Mouse (Mus musculus): Measurements from ENCODE around the gene Cdc42ep5. TPM values are rescaled to one million over a fixed set of nuclear protein-coding genes. Genes with fewer than 3 reads are reported as not detected.
"Not testable (repeated sequence)": the region's sequence is repeated elsewhere in the genome, so short reads cannot be mapped to it uniquely, and the experiment has no call there.

Gene Cdc42ep5
- polyA plus RNA-seq, 1 experiment from 2014 or later = 32.1 TPM

- H3K9ac ChIP-seq (ENCODE audit: low read depth, low read length) = peak overlapping the region; percentile 71
- H3K36me3 ChIP-seq (ENCODE audit: control insufficient read depth, insufficient read depth, low read length) = no peaks in the 10 kb centered on the region
- H3K4me3 ChIP-seq (ENCODE audit: low read depth, low read length) = peak overlapping the region; percentile 45
- no peaks in the 10 kb centered on the region for H3K9me3 ChIP-seq (replicated peaks; ENCODE audit: control insufficient read depth, low read length)
- no peaks in the 10 kb centered on the region for H3K27me3 ChIP-seq (ENCODE audit: control insufficient read depth, insufficient read depth, low read length)
- H3K27ac ChIP-seq (ENCODE audit: low read depth, low read length) = peak overlapping the region; percentile 64
- H3K4me1 ChIP-seq (ENCODE audit: control insufficient read depth, insufficient read depth, low read length) = peaks cover 6% of the 10 kb centered on the region; the same call in 1 of the 2 replicates
- under 1% methylated on average over 11 of the region's 11 CpGs for WGBS (ENCODE audit: insufficient replicate concordance)
- H3K4me2 ChIP-seq = peak overlapping the region; percentile 70
- peak; percentile 55 for ATAC-seq (replicated peaks; ENCODE audit: insufficient number of reproducible peaks, low FRiP score, low TSS enrichment)
Measured at GRCm38 (mm10) chr7:4163571-4164072, 1.0 kb downstream of the Cdc42ep5 start.

- ATAC-seq (replicated peaks; ENCODE audit: insufficient number of reproducible peaks, low FRiP score, low TSS enrichment); H3K4me2 ChIP-seq; H3K4me1 ChIP-seq (ENCODE audit: control insufficient read depth, insufficient read depth, low read length); H3K9ac ChIP-seq (ENCODE audit: low read depth, low read length); H3K27ac ChIP-seq (ENCODE audit: low read depth, low read length); H3K9me3 ChIP-seq (replicated peaks; ENCODE audit: control insufficient read depth, low read length); H3K36me3 ChIP-seq (ENCODE audit: control insufficient read depth, insufficient read depth, low read length); H3K27me3 ChIP-seq (ENCODE audit: control insufficient read depth, insufficient read depth, low read length); H3K4me3 ChIP-seq (ENCODE audit: low read depth, low read length): not testable (repeated sequence)
- 90% methylated on average over 4 of the region's 4 CpGs for whole genome bisulfite sequencing (ENCODE audit: insufficient replicate concordance)
Measured at GRCm38 (mm10) chr7:4161596-4161995, 3.1 kb downstream of the Cdc42ep5 start.

GRCm38 (mm10) chr7:4154976-4155375 is 9.7 kb downstream of the Cdc42ep5 start:
- Histone ChIP-seq H3K4me1 (ENCODE audit: control insufficient read depth, insufficient read depth, low read length) (peaks cover 8% of the 10 kb centered on the region; the same call in 1 of the 2 replicates), H3K27ac (ENCODE audit: low read depth, low read length) (no peak overlapping the region), H3K4me2 (no peak overlapping the region), H3K9me3 (replicated peaks; ENCODE audit: control insufficient read depth, low read length) (no peaks in the 10 kb centered on the region), H3K9ac (ENCODE audit: low read depth, low read length) (no peak overlapping the region), H3K4me3 (ENCODE audit: low read depth, low read length) (no peak overlapping the region), H3K36me3 (ENCODE audit: control insufficient read depth, insufficient read depth, low read length) (no peaks in the 10 kb centered on the region), H3K27me3 (ENCODE audit: control insufficient read depth, insufficient read depth, low read length) (peaks cover 11% of the 10 kb centered on the region; the same call in 1 of the 2 replicates)
- 43% methylated on average over 4 of the region's 4 CpGs for WGBS (ENCODE audit: insufficient replicate concordance)
- ATAC-seq (replicated peaks; ENCODE audit: insufficient number of reproducible peaks, low FRiP score, low TSS enrichment) = no peak

GRCm38 (mm10) chr7:4154356-4154755 is 10.3 kb downstream of the Cdc42ep5 start:
- WGBS (ENCODE audit: insufficient replicate concordance) = 76% methylated on average over 5 of the region's 5 CpGs
- ATAC-seq (replicated peaks; ENCODE audit: insufficient number of reproducible peaks, low FRiP score, low TSS enrichment) = no peak
- H3K9me3 ChIP-seq (replicated peaks; ENCODE audit: control insufficient read depth, low read length) = no peaks in the 10 kb centered on the region
- H3K27me3 ChIP-seq (ENCODE audit: control insufficient read depth, insufficient read depth, low read length) = peaks cover 11% of the 10 kb centered on the region; the same call in 1 of the 2 replicates
- H3K36me3 ChIP-seq (ENCODE audit: control insufficient read depth, insufficient read depth, low read length) = no peaks in the 10 kb centered on the region
- no peak overlapping the region for H3K4me3 ChIP-seq (ENCODE audit: low read depth, low read length)
- H3K4me2 ChIP-seq = no peak overlapping the region
- H3K27ac ChIP-seq (ENCODE audit: low read depth, low read length) = no peak overlapping the region
- H3K4me1 ChIP-seq (ENCODE audit: control insufficient read depth, insufficient read depth, low read length) = peaks cover 8% of the 10 kb centered on the region; the same call in 1 of the 2 replicates
- no peak overlapping the region for H3K9ac ChIP-seq (ENCODE audit: low read depth, low read length)

- H3K4me2 ChIP-seq = peak overlapping the region; percentile 80
- H3K4me3 ChIP-seq (ENCODE audit: low read depth, low read length) = peak overlapping the region; percentile 24; the same call in 1 of the 2 replicates
- no peaks in the 10 kb centered on the region for H3K9me3 ChIP-seq (replicated peaks; ENCODE audit: control insufficient read depth, low read length)
- peaks cover 14% of the 10 kb centered on the region; the same call in 1 of the 2 replicates for H3K4me1 ChIP-seq (ENCODE audit: control insufficient read depth, insufficient read depth, low read length)
- ATAC-seq (replicated peaks; ENCODE audit: insufficient number of reproducible peaks, low FRiP score, low TSS enrichment) = no peak
- no peak overlapping the region for H3K27ac ChIP-seq (ENCODE audit: low read depth, low read length)
- 21% methylated on average over 22 of the region's 22 CpGs for WGBS (ENCODE audit: insufficient replicate concordance)
- peaks cover 11% of the 10 kb centered on the region; the same call in 1 of the 2 replicates for H3K36me3 ChIP-seq (ENCODE audit: control insufficient read depth, insufficient read depth, low read length)
- peaks cover 11% of the 10 kb centered on the region; the same call in 1 of the 2 replicates for H3K27me3 ChIP-seq (ENCODE audit: control insufficient read depth, insufficient read depth, low read length)
- H3K9ac ChIP-seq (ENCODE audit: low read depth, low read length) = no peak overlapping the region
Measured at GRCm38 (mm10) chr7:4151241-4151640, 13.4 kb downstream of the Cdc42ep5 start.

- Histone ChIP-seq H3K36me3 (ENCODE audit: control insufficient read depth, insufficient read depth, low read length) (peaks cover 15% of the 10 kb centered on the region; the same call in 1 of the 2 replicates), H3K9ac (ENCODE audit: low read depth, low read length) (no peak overlapping the region)
Measured at GRCm38 (mm10) chr7:4150811-4151221, 13.8 kb downstream of the Cdc42ep5 start.

GRCm38 (mm10) chr7:4150059-4150541 is 14.6 kb downstream of the Cdc42ep5 start, which contains the start of gene Leng9:
Gene Leng9, minus strand, starts transcription at chr7:4150374.
- Histone ChIP-seq H3K4me1 (ENCODE audit: control insufficient read depth, insufficient read depth, low read length) (peaks cover 14% of the 10 kb centered on the region; the same call in 1 of the 2 replicates), H3K4me3 (ENCODE audit: low read depth, low read length) (peak within 1 kb of the TSS; percentile 59)
- 3% methylated on average over 14 of the region's 14 CpGs for WGBS (ENCODE audit: insufficient replicate concordance)

More at GRCm38 (mm10) chr7:4150811-4151221, 13.8 kb downstream of the Cdc42ep5 start:
- Histone ChIP-seq H3K27me3 (ENCODE audit: control insufficient read depth, insufficient read depth, low read length) (peaks cover 11% of the 10 kb centered on the region; the same call in 1 of the 2 replicates), H3K9me3 (replicated peaks; ENCODE audit: control insufficient read depth, low read length) (no peaks in the 10 kb centered on the region), H3K4me3 (ENCODE audit: low read depth, low read length) (peak overlapping the region; percentile 24), H3K4me2 (peak overlapping the region; percentile 80), H3K4me1 (ENCODE audit: control insufficient read depth, insufficient read depth, low read length) (peaks cover 14% of the 10 kb centered on the region; the same call in 1 of the 2 replicates), H3K27ac (ENCODE audit: low read depth, low read length) (no peak overlapping the region)
- 16% methylated on average over 14 of the region's 14 CpGs for WGBS (ENCODE audit: insufficient replicate concordance)
- ATAC-seq (replicated peaks; ENCODE audit: insufficient number of reproducible peaks, low FRiP score, low TSS enrichment) = no peak

GRCm38 (mm10) chr7:4149209-4150054 is 15.2 kb downstream of the Cdc42ep5 start:
- Histone ChIP-seq H3K4me3 (ENCODE audit: low read depth, low read length) (peak overlapping the region; percentile 59), H3K4me2 (peak overlapping the region; percentile 80), H3K9me3 (replicated peaks; ENCODE audit: control insufficient read depth, low read length) (no peaks in the 10 kb centered on the region), H3K27me3 (ENCODE audit: control insufficient read depth, insufficient read depth, low read length) (peaks cover 11% of the 10 kb centered on the region; the same call in 1 of the 2 replicates), H3K4me1 (ENCODE audit: control insufficient read depth, insufficient read depth, low read length) (peaks cover 14% of the 10 kb centered on the region; the same call in 1 of the 2 replicates), H3K36me3 (ENCODE audit: control insufficient read depth, insufficient read depth, low read length) (peaks cover 29% of the 10 kb centered on the region), H3K9ac (ENCODE audit: low read depth, low read length) (peak overlapping the region; percentile 71), H3K27ac (ENCODE audit: low read depth, low read length) (peak overlapping the region; percentile 84)
- ATAC-seq (replicated peaks; ENCODE audit: insufficient number of reproducible peaks, low FRiP score, low TSS enrichment) = peak; percentile 75
- WGBS (ENCODE audit: insufficient replicate concordance) = 1% methylated on average over 64 of the region's 64 CpGs

More at GRCm38 (mm10) chr7:4150059-4150541, 14.6 kb downstream of the Cdc42ep5 start, which contains the start of gene Leng9:
- no peaks in the 10 kb centered on the region for H3K9me3 ChIP-seq (replicated peaks; ENCODE audit: control insufficient read depth, low read length)
- H3K36me3 ChIP-seq (ENCODE audit: control insufficient read depth, insufficient read depth, low read length) = peaks cover 22% of the 10 kb centered on the region
- ATAC-seq (replicated peaks; ENCODE audit: insufficient number of reproducible peaks, low FRiP score, low TSS enrichment) = peak; percentile 17
- peak within 1 kb of the TSS; percentile 84 for H3K27ac ChIP-seq (ENCODE audit: low read depth, low read length)
- peak within 1 kb of the TSS; percentile 80 for H3K4me2 ChIP-seq
- peak within 1 kb of the TSS; percentile 71 for H3K9ac ChIP-seq (ENCODE audit: low read depth, low read length)
- H3K27me3 ChIP-seq (ENCODE audit: control insufficient read depth, insufficient read depth, low read length) = peaks cover 11% of the 10 kb centered on the region; the same call in 1 of the 2 replicates
